Mouse (Mus musculus) hindbrain, embryonic 15.5 days (tissue): ENCODE data around the gene Lhpp. TPM values are rescaled to one million over a fixed set of nuclear protein-coding genes. Genes with fewer than 3 reads are reported as not detected.
A peak's percentile ranks its signal among the peaks of the same experiment; 100 is the strongest.

Source experiments
- ATAC-seq: fragments of 200-750 bp; cut with Nextera tagmentation; 2 replicates; pipeline ENCODE4 v1.8.0; 2017; ENCODE audit warnings: low read depth, moderate number of reproducible peaks, moderate TSS enrichment; ENCODE audit not compliant: low FRiP score
- H3K27ac ChIP-seq: fragments of 300-500 bp; sonication (generic); replicated peaks from 2 replicates; pipeline ENCODE4 v1.5.1; 2015; ENCODE audit warnings: mild to moderate bottlenecking, inconsistent platforms
- H3K27me3 ChIP-seq: fragments of 300-500 bp; sonication (generic); 2 replicates; pipeline ENCODE4 v1.6.1; 2015; ENCODE audit warnings: control low read depth, inconsistent platforms
- H3K36me3 ChIP-seq: fragments of 300-500 bp; sonication (generic); 2 replicates; pipeline ENCODE4 v1.6.1; 2015; ENCODE audit warnings: control low read depth, inconsistent platforms
- H3K4me1 ChIP-seq: fragments of 300-500 bp; sonication (generic); replicated peaks from 2 replicates; pipeline ENCODE4 v1.6.1; 2015; ENCODE audit warnings: control low read depth, inconsistent platforms
- H3K4me2 ChIP-seq: fragments of 300-500 bp; sonication (generic); 2 replicates; pipeline ENCODE4 v1.6.1; 2015; ENCODE audit warnings: moderate library complexity, mild to moderate bottlenecking, inconsistent platforms
- H3K4me3 ChIP-seq: fragments of 300-500 bp; sonication (generic); 2 replicates; pipeline ENCODE4 v1.5.1; 2015; ENCODE audit warnings: mild to moderate bottlenecking, inconsistent platforms
- H3K9ac ChIP-seq: fragments of 300-500 bp; sonication (generic); 2 replicates; pipeline ENCODE4 v1.6.1; 2015; ENCODE audit warnings: inconsistent platforms
- H3K9me3 ChIP-seq: fragments of 300-500 bp; sonication (generic); 2 replicates; pipeline ENCODE4 v1.6.1; 2016; ENCODE audit warnings: control low read depth, inconsistent platforms
- WGBS: fragments of 180-500 bp; shearing (Covaris S2); methylation state at CpG from one replicate; pipeline ENCODE4 v1.1.7; 2015; 5-methylcytosine and 5-hydroxymethylcytosine counted together
- polyA plus RNA-seq: library from polyadenylated mRNA; unstranded; fragments of >200 nt; fragmentation: Nextera tagmentation; extraction: Ambion mirVana; gene quantifications from 2 replicates; pipeline ENCODE4 v1.2.1, GENCODE M21; 2015

The Lhpp gene
- polyA plus RNA-seq, 1 experiment from 2014 or later, result 50.6 TPM

GRCm38 (mm10) chr7:132723906-132724305 is 113.5 kb downstream of the Lhpp start:
- peaks cover 38% of the 10 kb centered on the region; the same call in 1 of the 2 replicates for H3K4me1 ChIP-seq
- H3K4me3 ChIP-seq, result no peak overlapping the region
- no peak overlapping the region for H3K4me2 ChIP-seq
- 80% methylated on average over 11 of the region's 11 CpGs for WGBS
- peak; percentile 82 for ATAC-seq
- H3K9me3 ChIP-seq, result no peaks in the 10 kb centered on the region
- H3K27ac ChIP-seq, result no peak overlapping the region
- H3K36me3 ChIP-seq, result no peaks in the 10 kb centered on the region
- no peak overlapping the region for H3K9ac ChIP-seq
- no peaks in the 10 kb centered on the region for H3K27me3 ChIP-seq

- Histone ChIP-seq H3K9me3 (no peaks in the 10 kb centered on the region), H3K27ac (no peak overlapping the region), H3K9ac (no peak overlapping the region), H3K36me3 (no peaks in the 10 kb centered on the region), H3K27me3 (no peaks in the 10 kb centered on the region), H3K4me3 (no peak overlapping the region), H3K4me2 (no peak overlapping the region), H3K4me1 (peaks cover 38% of the 10 kb centered on the region)
- ATAC-seq, result no peak
- WGBS, result 83% methylated on average over 5 of the region's 5 CpGs
Observed at GRCm38 (mm10) chr7:132724501-132725062, 114.1 kb downstream of the Lhpp start.

- Histone ChIP-seq H3K27ac (no peak overlapping the region), H3K4me2 (no peak overlapping the region), H3K9me3 (no peaks in the 10 kb centered on the region), H3K9ac (no peak overlapping the region), H3K36me3 (no peaks in the 10 kb centered on the region), H3K4me3 (no peak overlapping the region), H3K27me3 (no peaks in the 10 kb centered on the region), H3K4me1 (peaks cover 35% of the 10 kb centered on the region)
- 64% methylated on average over 13 of the region's 13 CpGs for WGBS
- ATAC-seq, result no peak
Observed at GRCm38 (mm10) chr7:132726106-132726861, 115.8 kb downstream of the Lhpp start.

GRCm38 (mm10) chr7:132729093-132729831 is 118.8 kb downstream of the Lhpp start:
- Histone ChIP-seq H3K9ac (no peak overlapping the region), H3K4me3 (no peak overlapping the region), H3K27ac (peak overlapping the region; percentile 14; the same call in 1 of the 2 replicates), H3K4me2 (no peak overlapping the region), H3K9me3 (no peaks in the 10 kb centered on the region), H3K36me3 (no peaks in the 10 kb centered on the region), H3K4me1 (peaks cover 43% of the 10 kb centered on the region), H3K27me3 (no peaks in the 10 kb centered on the region)
- WGBS, result 76% methylated on average over 4 of the region's 4 CpGs
- no peak for ATAC-seq

- WGBS, result 57% methylated on average over 7 of the region's 7 CpGs
- Histone ChIP-seq H3K27ac (peak overlapping the region; percentile 65; the same call in 1 of the 2 replicates), H3K9me3 (no peaks in the 10 kb centered on the region), H3K4me1 (peaks cover 53% of the 10 kb centered on the region), H3K36me3 (no peaks in the 10 kb centered on the region), H3K4me2 (no peak overlapping the region), H3K9ac (no peak overlapping the region), H3K4me3 (no peak overlapping the region), H3K27me3 (no peaks in the 10 kb centered on the region)
- no peak for ATAC-seq
Observed at GRCm38 (mm10) chr7:132730510-132730909, 120.1 kb downstream of the Lhpp start.

- H3K4me1 ChIP-seq, result peaks cover 60% of the 10 kb centered on the region
- no peak; the same call in 1 of the 2 replicates for ATAC-seq
- H3K4me2 ChIP-seq, result no peak overlapping the region
- H3K36me3 ChIP-seq, result no peaks in the 10 kb centered on the region
- 32% methylated on average over 6 of the region's 6 CpGs for WGBS
- no peak overlapping the region for H3K4me3 ChIP-seq
- H3K27me3 ChIP-seq, result no peaks in the 10 kb centered on the region
- peak overlapping the region; percentile 65 for H3K27ac ChIP-seq
- H3K9me3 ChIP-seq, result no peaks in the 10 kb centered on the region
- no peak overlapping the region for H3K9ac ChIP-seq
Observed at GRCm38 (mm10) chr7:132731558-132731957, 121.1 kb downstream of the Lhpp start.

- ATAC-seq, result peak; percentile 46; the same call in 1 of the 2 replicates
- H3K9ac ChIP-seq, result no peak overlapping the region
- no peaks in the 10 kb centered on the region for H3K36me3 ChIP-seq
- no peak overlapping the region for H3K4me2 ChIP-seq
- peaks cover 60% of the 10 kb centered on the region for H3K4me1 ChIP-seq
- WGBS, result 42% methylated on average over 6 of the region's 6 CpGs
- no peaks in the 10 kb centered on the region for H3K9me3 ChIP-seq
- H3K27ac ChIP-seq, result peak overlapping the region; percentile 65
- no peaks in the 10 kb centered on the region for H3K27me3 ChIP-seq
- no peak overlapping the region for H3K4me3 ChIP-seq
Observed at GRCm38 (mm10) chr7:132732136-132732789, 121.8 kb downstream of the Lhpp start.

- H3K4me3 ChIP-seq, result no peak overlapping the region
- H3K9ac ChIP-seq, result no peak overlapping the region
Observed at GRCm38 (mm10) chr7:132733521-132733920, 123.1 kb downstream of the Lhpp start.

GRCm38 (mm10) chr7:132734222-132734621 is 123.8 kb downstream of the Lhpp start:
- Histone ChIP-seq H3K4me2 (no peak overlapping the region), H3K36me3 (no peaks in the 10 kb centered on the region), H3K27ac (peak overlapping the region; percentile 65; the same call in 1 of the 2 replicates), H3K27me3 (no peaks in the 10 kb centered on the region), H3K9me3 (no peaks in the 10 kb centered on the region), H3K4me3 (no peak overlapping the region), H3K9ac (no peak overlapping the region), H3K4me1 (peaks cover 60% of the 10 kb centered on the region)
- ATAC-seq, result no peak
- 74% methylated on average over 9 of the region's 9 CpGs for WGBS

More at GRCm38 (mm10) chr7:132733521-132733920, 123.1 kb downstream of the Lhpp start:
- H3K4me1 ChIP-seq, result peaks cover 60% of the 10 kb centered on the region
- no peaks in the 10 kb centered on the region for H3K27me3 ChIP-seq
- H3K36me3 ChIP-seq, result no peaks in the 10 kb centered on the region
- H3K9me3 ChIP-seq, result no peaks in the 10 kb centered on the region
- ATAC-seq, result no peak
- peak overlapping the region; percentile 65 for H3K27ac ChIP-seq
- 28% methylated on average over 6 of the region's 6 CpGs for WGBS
- no peak overlapping the region for H3K4me2 ChIP-seq

GRCm38 (mm10) chr7:132735145-132735544 is 124.7 kb downstream of the Lhpp start:
- no peak for ATAC-seq
- 66% methylated on average over 5 of the region's 5 CpGs for WGBS
- Histone ChIP-seq H3K4me3 (no peak overlapping the region), H3K9me3 (no peaks in the 10 kb centered on the region), H3K9ac (no peak overlapping the region), H3K4me2 (no peak overlapping the region), H3K27me3 (no peaks in the 10 kb centered on the region), H3K36me3 (no peaks in the 10 kb centered on the region), H3K27ac (no peak overlapping the region), H3K4me1 (peaks cover 60% of the 10 kb centered on the region)

GRCm38 (mm10) chr7:132736099-132736862 is 125.8 kb downstream of the Lhpp start:
- Histone ChIP-seq H3K36me3 (no peaks in the 10 kb centered on the region), H3K27ac (no peak overlapping the region; the same call in 1 of the 2 replicates), H3K4me1 (peaks cover 52% of the 10 kb centered on the region), H3K9ac (no peak overlapping the region), H3K27me3 (no peaks in the 10 kb centered on the region), H3K4me3 (no peak overlapping the region), H3K9me3 (no peaks in the 10 kb centered on the region), H3K4me2 (no peak overlapping the region)
- no peak for ATAC-seq
- 59% methylated on average over 17 of the region's 17 CpGs for WGBS
